Comparison of ENCODE assay signal across 8 mouse cellular contexts in genomic region chr14:29722386-29723221, GRCm38 (mm10). TPM values are rescaled to one million over a fixed set of nuclear protein-coding genes. Genes with fewer than 3 reads are reported as not detected.
DNase-seq lines count a peak whose midpoint lies in the region; ATAC-seq and TF ChIP-seq lines count a peak whose summit lies in the region.

No protein-coding gene starts in this region.

- peaks cover 68% of the 10 kb centered on the region for H3K27me3 ChIP-seq in lung, embryonic 14.5 days (ENCODE audit: insufficient read depth, low read length)
- H3K27me3 ChIP-seq in stomach, embryonic 16.5 days (ENCODE audit: control insufficient read depth, insufficient read depth, low read length), result peaks cover 73% of the 10 kb centered on the region

- no peaks in the 10 kb centered on the region for H3K9me3 ChIP-seq in lung, embryonic 14.5 days (ENCODE audit: low read depth, low read length)
- no peaks in the 10 kb centered on the region for H3K9me3 ChIP-seq in stomach, embryonic 16.5 days (replicated peaks; ENCODE audit: control insufficient read depth, low read length)

- ATAC-seq in lung, embryonic 14.5 days (ENCODE audit: insufficient read depth), result peak; percentile 68
- peak; percentile 48; the same call in 1 of the 2 replicates for ATAC-seq in stomach, embryonic 16.5 days (ENCODE audit: insufficient read depth, low FRiP score)
- ATAC-seq in CD4-positive, CD25-positive, alpha-beta regulatory T cell, adult 4 months, result no peak

- WGBS in lung, embryonic 14.5 days, result under 1% methylated on average over 73 of the region's 76 CpGs
- under 1% methylated on average over 76 of the region's 76 CpGs for WGBS in stomach, embryonic 16.5 days

- H3K4me1 ChIP-seq in lung, embryonic 14.5 days (ENCODE audit: insufficient read depth), result no peaks in the 10 kb centered on the region; the same call in 1 of the 2 replicates
- peaks cover 6% of the 10 kb centered on the region for H3K4me1 ChIP-seq in stomach, embryonic 16.5 days (ENCODE audit: control insufficient read depth, insufficient read depth, low read length)

- H3K4me3 ChIP-seq in lung, embryonic 14.5 days (ENCODE audit: low read depth, low read length), result peak overlapping the region; percentile 59
- peak overlapping the region; percentile 67 for H3K4me3 ChIP-seq in stomach, embryonic 16.5 days (replicated peaks; ENCODE audit: low read length)

- no peaks in the 10 kb centered on the region for H3K36me3 ChIP-seq in lung, embryonic 14.5 days (ENCODE audit: insufficient read depth)
- no peaks in the 10 kb centered on the region for H3K36me3 ChIP-seq in stomach, embryonic 16.5 days (ENCODE audit: control insufficient read depth, insufficient read depth, low read length)

- H3K4me2 ChIP-seq in lung, embryonic 14.5 days, result peak overlapping the region; percentile 100
- peak overlapping the region; percentile 100 for H3K4me2 ChIP-seq in stomach, embryonic 16.5 days (ENCODE audit: low read depth, low read length)

- no peak for TF ChIP-seq CTCF in lung, embryonic 14.5 days (IDR thresholded peaks at IDR 0.05; ENCODE audit: low read depth)

- peak; percentile 71 for DNase-seq in lung, embryonic 14.5 days
- no peak for DNase-seq in lung, postnatal 14 days
- DNase-seq in cerebellum, adult 8-10 months, result peak; percentile 31
- peak; percentile 28 to 59 for DNase-seq in frontal cortex, adult 2 months (ENCODE audit: extremely low spot score in 1 of 2, low spot score in 1 of 2)
- DNase-seq in kidney, postnatal 4 days, result peak; percentile 62 to 72
- peak; percentile 63 for DNase-seq in mesoderm, embryonic 11.5 days (ENCODE audit: low read depth, low spot score)

- H3K27ac ChIP-seq in lung, embryonic 14.5 days (ENCODE audit: low read depth), result no peak overlapping the region
- peak overlapping the region; percentile 14; the same call in 1 of the 2 replicates for H3K27ac ChIP-seq in stomach, embryonic 16.5 days (ENCODE audit: low read length)

- H3K9ac ChIP-seq in lung, embryonic 14.5 days, result peak overlapping the region; percentile 51
- peak overlapping the region; percentile 75 for H3K9ac ChIP-seq in stomach, embryonic 16.5 days (ENCODE audit: low read length)

RNA-seq across cellular contexts. Expression of gene Cacna2d3, which starts 0.9 kb away (rescaled TPM):
- polyA plus RNA-seq in lung, embryonic 14.5 days (2014; fragmentation: Nextera tagmentation; extraction: Ambion mirVana), result 0.22 and 0.45 TPM in 2 replicates
- 33.8 and 37.5 TPM in 2 replicates for polyA plus RNA-seq in frontal cortex, adult 2 months (2012; rRNA removed)
- polyA plus RNA-seq in stomach, embryonic 16.5 days (2015; fragmentation: Nextera tagmentation; extraction: Ambion mirVana), result 1.2 and 1.6 TPM in 2 replicates
- polyA plus RNA-seq in CD4-positive, CD25-positive, alpha-beta regulatory T cell, adult 4 months (2017; shearing (Covaris generic)), result not detected

Comparison
In these comparisons a context has a peak if more than half of its experiments do, and no peak if none do; other contexts are left out.
1. RNA of gene Cacna2d3, which starts 0.9 kb away (polyA plus RNA-seq): 33.8 to 37.5 TPM in frontal cortex, adult 2 months; 1.2 to 1.6 TPM in stomach, embryonic 16.5 days, 0.22 to 0.45 TPM in lung, embryonic 14.5 days and not detected in CD4-positive, CD25-positive, alpha-beta regulatory T cell, adult 4 months; every median in the first group is over 10 times any median in the second.